Mouse (Mus musculus): ENCODE results near the gene Creb5.

- no peak for TF ChIP-seq ZC3H11A (IDR thresholded peaks at IDR 0.05; ENCODE audit: borderline replicate concordance, low read depth, low read length)
- no peak for TF ChIP-seq HCFC1 (IDR thresholded peaks at IDR 0.05; ENCODE audit: borderline replicate concordance, insufficient read depth, low read length)
- TF ChIP-seq MAFK (IDR thresholded peaks at IDR 0.05; ENCODE audit: insufficient read depth, low read depth, low read length): no peak
Measured at GRCm38 (mm10) chr6:53696921-53697320, 409.9 kb downstream of the Creb5 start.
